Mouse (Mus musculus) ES-CJ7 (cell line): ENCODE measurements around the gene Abcc3.

Experiments
- DNase-seq: peaks from one replicate; pipeline ENCODE4 v3.0.0; 2011; ENCODE audit warnings: low read depth, low spot score

Abcc3 gene

GRCm38 (mm10) chr11:94327693-94328643 is 64.8 kb downstream of the Abcc3 start, which contains the start of gene Ankrd40:
TSS of gene Ankrd40 (plus strand) at chr11:94328001.
- DNase-seq, result peak; percentile 94

DNA sequence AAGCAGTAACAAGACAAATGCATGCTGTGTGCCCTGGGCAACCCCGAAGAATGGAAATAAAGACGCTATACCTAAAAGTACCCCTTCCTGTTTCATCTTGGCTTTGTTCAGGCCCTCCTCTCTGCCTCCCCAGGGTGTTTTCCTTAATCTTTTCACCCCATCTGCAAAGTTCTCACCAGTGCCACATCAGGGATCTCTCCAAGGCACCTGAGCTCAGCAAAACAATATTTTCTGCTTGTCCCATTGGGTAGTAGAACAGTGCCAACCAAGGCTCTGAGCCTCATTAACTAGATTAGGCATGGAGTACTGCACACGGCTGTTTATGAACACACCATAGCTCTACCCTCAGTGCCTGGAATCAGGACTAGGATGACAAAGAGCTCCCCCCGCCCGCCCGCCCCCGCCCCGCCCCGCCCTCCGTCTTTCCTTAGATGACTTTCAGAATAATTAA is 65.8 kb downstream of the Abcc3 start:
- no peak for DNase-seq

DNA sequence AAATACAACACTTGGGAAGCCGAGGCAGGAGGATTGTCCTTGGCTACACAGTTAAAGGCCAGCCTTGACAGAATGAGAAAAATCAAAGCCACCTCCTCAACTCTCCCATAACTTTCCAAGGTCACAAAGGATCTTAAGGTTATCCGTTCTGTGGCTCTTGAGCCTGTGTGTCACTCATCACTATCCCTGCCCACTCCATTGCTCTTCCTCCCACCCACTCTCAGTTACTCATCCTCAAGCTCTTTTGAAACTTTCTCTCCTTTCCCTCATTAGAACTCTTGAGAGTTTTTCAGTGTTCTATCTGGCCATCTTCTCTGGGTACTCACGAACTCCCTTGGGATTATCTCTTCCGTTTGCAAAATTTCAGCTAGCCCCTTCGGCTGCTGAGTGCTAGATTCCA is 68.2 kb downstream of the Abcc3 start:
- no peak for DNase-seq

DNA sequence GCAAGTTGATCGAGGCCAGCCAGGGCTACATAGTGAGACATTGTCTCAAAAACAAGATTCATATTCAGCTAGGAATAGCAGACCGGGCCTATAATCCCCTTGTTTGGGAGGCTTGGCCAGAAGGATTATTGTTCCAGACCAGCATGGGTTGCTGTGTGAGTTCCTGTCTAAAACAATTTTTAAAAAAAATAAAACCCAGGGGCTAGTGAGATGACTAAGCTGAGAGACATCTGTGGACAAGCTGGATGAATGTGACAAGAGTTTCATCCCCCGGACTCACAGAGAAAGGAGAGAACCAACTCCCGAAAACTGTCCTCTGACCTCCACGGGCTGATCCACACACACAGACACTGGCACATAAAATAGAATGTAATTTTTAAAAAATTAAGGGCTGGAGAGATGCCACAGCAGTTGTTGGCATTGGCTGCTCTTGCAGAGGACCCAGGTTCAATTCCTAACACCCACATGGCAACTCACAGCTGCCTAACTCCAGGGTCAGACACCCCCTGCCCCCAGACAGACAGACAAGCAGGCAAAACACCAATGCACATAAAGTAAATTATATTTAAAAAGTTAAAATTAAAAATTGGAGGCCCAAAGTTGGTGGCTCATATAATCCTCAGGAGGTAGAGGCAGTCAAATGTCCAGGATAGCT is 69.4 kb downstream of the Abcc3 start:
- no peak for DNase-seq

DNA sequence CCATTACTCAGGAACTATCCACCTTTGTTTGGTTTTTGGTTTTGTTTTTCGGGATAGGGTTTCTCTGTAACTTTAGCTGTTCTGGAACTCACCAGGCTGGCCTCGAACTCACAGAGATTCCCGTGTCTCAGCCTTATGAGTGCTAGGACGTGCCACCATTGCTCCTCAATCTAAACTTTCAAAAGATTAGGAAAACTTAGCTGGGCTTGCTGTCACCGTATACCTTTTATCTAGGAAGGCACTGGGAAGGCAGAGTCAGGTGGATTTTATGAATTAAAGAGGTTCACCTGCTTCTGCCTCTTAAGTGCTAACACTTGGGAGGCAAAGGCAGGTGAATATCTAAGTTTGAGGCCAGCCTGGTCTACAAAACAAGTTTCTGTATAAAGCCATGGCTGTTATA is 70.2 kb downstream of the Abcc3 start:
- DNase-seq, result peak; percentile 40

GRCm38 (mm10) chr11:94321931-94322400 is 70.8 kb downstream of the Abcc3 start, which contains the start of gene Luc7l3:
TSS of gene Luc7l3 (minus strand) at chr11:94321988.
- DNase-seq, result peak; percentile 90

- no peak for DNase-seq
These were observed 71.5 kb downstream of the Abcc3 start for GRCm38 (mm10) chr11:94320969-94321930.

DNA sequence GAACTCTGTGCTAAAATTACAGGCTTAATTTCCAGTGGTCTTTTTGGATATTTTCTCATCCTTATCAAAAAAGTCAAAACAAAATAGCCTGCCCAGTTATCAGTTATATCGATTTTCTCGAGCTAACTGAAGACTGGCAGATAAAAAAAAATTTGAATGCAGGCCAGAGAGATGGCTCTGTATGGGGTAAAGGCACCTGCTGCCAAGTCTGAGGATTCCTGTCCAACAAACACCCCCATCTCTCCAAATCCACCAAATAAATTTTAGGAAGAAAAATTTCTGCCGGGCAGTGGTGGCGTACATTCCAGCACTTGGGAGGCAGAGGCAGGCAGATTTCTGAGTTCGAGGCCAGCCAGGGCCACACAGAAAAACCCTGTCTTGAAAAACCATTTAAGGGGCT is 74.7 kb downstream of the Abcc3 start:
- no peak for DNase-seq

GRCm38 (mm10) chr11:94317515-94317914 is 75.3 kb downstream of the Abcc3 start:
- no peak for DNase-seq

GRCm38 (mm10) chr11:94317014-94317413 is 75.8 kb downstream of the Abcc3 start:
- no peak for DNase-seq

GRCm38 (mm10) chr11:94316528-94316927 is 76.3 kb downstream of the Abcc3 start:
- DNase-seq, result no peak

GRCm38 (mm10) chr11:94315308-94315707 is 77.5 kb downstream of the Abcc3 start:
- no peak for DNase-seq

DNA sequence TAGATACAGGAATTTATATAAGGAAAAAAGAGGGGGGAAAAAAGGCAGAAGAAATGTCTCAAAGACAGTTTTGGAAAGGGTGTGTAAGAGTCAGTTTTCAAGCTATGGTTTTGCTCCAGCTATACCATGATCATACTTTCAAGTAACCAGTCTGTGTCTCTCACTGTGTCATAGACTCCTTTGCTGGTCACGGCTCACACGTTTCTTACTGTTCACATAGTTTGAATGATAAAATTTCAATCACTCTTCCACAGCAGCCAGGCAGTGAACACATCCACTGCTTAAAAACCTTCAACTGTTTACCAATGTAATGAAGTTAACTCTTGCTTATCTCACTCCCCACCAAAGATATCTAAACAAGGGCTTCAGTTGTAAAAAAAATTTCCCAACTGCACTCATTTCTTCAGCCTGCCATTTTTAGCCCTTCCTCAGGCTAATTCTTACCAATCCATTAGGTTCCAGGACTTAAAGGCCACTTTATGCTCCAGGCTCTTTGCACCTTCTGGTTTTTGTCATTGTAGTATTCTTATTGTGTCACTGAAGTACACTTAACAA is 78.6 kb downstream of the Abcc3 start:
- no peak for DNase-seq

- no peak for DNase-seq
These were observed 80.1 kb downstream of the Abcc3 start for GRCm38 (mm10) chr11:94312733-94313132.

- DNase-seq, result no peak
These were observed 97.6 kb downstream of the Abcc3 start for GRCm38 (mm10) chr11:94294996-94295845.
